Mouse (Mus musculus) right cerebral cortex, adult 2 months (tissue): ENCODE results near the gene Gm15446.
"Not testable (repeated sequence)": the region's sequence is repeated elsewhere in the genome, so short reads cannot be mapped to it uniquely, and the experiment has no call there.

Experiments used
- DNase-seq, 2 experiments: peaks; one replicate each; pipeline ENCODE4 v3.0.0; 2021 to 2022; ENCODE audit warnings: low spot score in 2 of 2

Gene Gm15446

DNA sequence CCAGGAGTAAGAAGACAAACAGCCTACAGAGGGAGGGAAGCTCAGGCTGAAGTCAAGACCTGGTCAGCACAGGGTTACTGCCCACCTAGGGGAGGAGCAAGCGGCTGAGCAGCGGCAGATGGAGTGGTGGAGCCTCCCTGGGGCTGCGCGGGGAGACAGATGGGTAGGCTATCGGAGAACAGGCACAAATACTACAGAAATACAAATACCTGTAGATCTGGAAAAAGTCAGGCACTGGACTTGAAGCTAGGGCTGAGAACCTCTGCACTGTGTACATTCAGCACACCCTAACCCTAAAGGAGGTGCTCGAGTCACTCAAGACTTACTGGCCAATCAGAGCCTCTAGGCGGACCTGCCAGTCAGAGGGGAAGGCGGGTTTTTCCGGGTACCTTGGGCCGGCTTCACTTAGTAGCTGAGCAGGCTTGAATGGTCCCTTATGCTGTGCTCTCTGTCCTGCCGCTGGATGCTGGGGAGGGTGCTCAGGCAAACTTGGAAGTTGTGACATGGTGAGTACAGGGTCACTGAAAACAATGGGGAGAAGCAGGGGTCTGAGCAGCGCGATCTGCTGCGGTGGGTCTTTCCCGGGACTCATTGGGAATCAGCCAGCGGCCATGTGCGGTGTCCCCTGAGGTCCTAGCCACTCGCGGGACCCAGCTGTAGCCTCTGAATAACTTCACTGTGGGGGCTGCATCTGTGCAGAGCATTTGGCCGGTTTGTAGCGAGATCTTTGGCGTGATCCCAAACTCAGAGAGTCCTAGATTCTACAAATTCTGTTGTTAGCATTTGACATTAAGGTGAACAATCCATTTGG, at the start of gene Gm15446:
TSS of gene Gm15446 (plus strand) at position 140 of the 811 bp plus-strand sequence.
- DNase-seq, result peak; percentile 90 to 94

DNA sequence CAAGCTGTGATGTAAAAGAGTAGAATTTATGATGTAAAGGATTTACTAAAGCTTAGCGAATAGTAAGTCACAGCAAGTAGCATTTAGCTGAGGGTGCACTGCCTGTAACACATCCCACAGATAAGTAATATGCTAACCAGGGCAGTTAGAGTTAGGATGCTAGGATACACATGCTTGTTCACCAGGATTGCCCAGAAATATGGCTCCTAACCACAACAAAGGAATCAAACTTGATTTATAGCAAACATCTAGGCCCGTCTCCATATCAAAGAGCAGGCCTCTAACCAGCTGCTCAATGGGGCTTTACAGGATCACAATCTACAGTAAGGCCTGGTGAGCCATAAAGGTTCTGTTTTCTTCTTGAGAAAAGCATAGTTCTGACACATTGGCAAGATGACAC, 929 bp downstream of the Gm15446 start:
- peak; percentile 6 to 17 for DNase-seq

DNA sequence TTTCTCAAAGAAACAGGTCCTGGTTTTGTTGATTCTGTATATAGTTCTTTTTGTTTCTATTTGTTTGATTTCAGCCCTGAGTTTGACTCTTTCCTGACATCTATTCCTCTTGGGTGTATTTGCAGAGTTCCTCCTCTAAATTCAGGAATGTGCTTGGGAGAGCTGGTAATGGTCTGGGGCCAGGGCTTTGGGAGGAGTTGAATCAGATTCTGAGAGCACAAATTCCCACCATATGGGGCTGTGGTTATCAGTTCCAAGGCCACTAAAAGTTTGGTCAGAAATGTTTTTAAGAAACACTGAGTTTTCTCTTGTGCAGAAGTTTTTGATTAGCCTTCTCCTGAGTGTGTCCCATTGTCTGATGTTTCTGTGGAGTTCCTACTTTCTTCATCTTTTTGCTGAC, 1.7 kb downstream of the Gm15446 start:
- DNase-seq, result no peak

DNA sequence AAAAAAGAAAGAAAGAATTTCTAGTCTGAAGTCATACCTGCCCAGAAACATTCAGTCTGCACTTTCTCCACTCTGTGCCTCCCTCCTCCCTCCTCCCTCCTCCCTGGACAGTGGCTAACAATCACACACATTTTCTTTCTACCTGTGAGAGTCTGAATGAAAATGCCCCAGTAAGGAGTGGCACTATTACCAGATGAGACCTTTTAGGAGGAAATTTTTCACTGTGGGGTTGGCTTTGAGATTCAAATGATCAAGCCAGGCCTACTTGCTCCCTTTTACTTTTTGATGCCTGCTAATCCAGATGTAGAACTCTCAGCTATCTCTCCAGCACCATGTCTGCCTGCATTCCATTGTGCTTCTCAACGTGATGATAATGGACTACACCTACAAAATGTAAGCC, 27.1 kb downstream of the Gm15446 start:
- no peak for DNase-seq

DNA sequence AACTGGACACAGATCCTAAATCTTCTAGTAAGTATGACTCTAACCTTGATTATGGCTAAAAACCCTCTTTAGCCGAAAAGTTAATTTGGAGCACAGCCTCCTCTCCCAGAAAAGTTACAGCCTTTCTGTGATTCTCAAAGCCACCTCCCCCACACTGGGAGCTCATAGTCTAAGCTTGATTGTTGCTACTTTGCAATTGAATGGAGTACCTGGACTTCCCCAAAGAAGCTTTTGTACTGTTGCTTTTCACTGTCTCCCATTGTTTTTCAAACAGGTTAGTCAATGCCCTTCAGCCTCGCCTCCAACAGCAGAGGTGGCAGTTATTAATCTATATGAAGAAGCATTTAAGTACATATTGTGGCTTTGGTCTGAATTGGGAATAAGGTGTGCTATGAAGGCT, 57.5 kb downstream of the Gm15446 start:
- not testable (repeated sequence) for DNase-seq
